Mouse (Mus musculus) adrenal gland (tissue): ENCODE measurements around the gene Agbl5.
"Not testable (repeated sequence)": the region's sequence is repeated elsewhere in the genome, so short reads cannot be mapped to it uniquely, and the experiment has no call there.

ENCODE experiments used
- intact Hi-C: fragments of 180-260 bp; cut with DNase I; formaldehyde crosslinking; loops from one replicate; pipeline ENCODE4 v1.15.1; 2025
- long read RNA-seq, 2 experiments: library from polyadenylated mRNA; unstranded; transcript quantifications; one replicate each; pipeline ENCODE4 v2.0.0; 2020; ENCODE audit warnings: borderline replicate concordance in 1 of 2; ENCODE audit not compliant: insufficient replicate concordance in 1 of 2

Gene Agbl5
- long read RNA-seq, experiment 1, partial matches to known transcripts: 0 of 1 reads
- long read RNA-seq, experiment 1, other reads (novel, unspliced or antisense): 0 of 1 reads
- long read RNA-seq, experiment 2: 0 reads

GRCm38 (mm10) chr5:30888337-30889087, at the start of gene Agbl5:
Agbl5 (plus strand) TSS chr5:30888694.
- intact Hi-C loops: no loop called here

GRCm38 (mm10) chr5:30839731-30840130, 48.8 kb upstream of the Agbl5 start:
- intact Hi-C loops: no loop called here

- intact Hi-C loops: no loop called here
Measured at GRCm38 (mm10) chr5:30841896-30842295, 46.6 kb upstream of the Agbl5 start.

- intact Hi-C loops: loop anchor here (5.0 kb wide), 1 partner anchor 33 kb away; no protein-coding TSS in a partner anchor
Measured at GRCm38 (mm10) chr5:30849891-30850555, 38.5 kb upstream of the Agbl5 start.

GRCm38 (mm10) chr5:30850556-30850925, 38.0 kb upstream of the Agbl5 start:
- intact Hi-C loops: loop anchor here (5.0 kb wide), 1 partner anchor 33 kb away; no protein-coding TSS in a partner anchor

- intact Hi-C loops: loop anchor here (5.0 kb wide), 1 partner anchor 36 kb away; no protein-coding TSS in a partner anchor
Measured at GRCm38 (mm10) chr5:30853522-30853921, 35.0 kb upstream of the Agbl5 start.

- intact Hi-C loops: no loop called here
Measured at GRCm38 (mm10) chr5:30855674-30856073, 32.8 kb upstream of the Agbl5 start.

- intact Hi-C loops: no loop called here
Measured at GRCm38 (mm10) chr5:30856124-30856523, 32.4 kb upstream of the Agbl5 start.

GRCm38 (mm10) chr5:30863852-30864251, 24.6 kb upstream of the Agbl5 start:
- intact Hi-C loops: no loop called here

- intact Hi-C loops: no loop called here
Measured at GRCm38 (mm10) chr5:30864322-30864721, 24.2 kb upstream of the Agbl5 start.

- intact Hi-C loops: loop anchor here (5.0 kb wide), 1 partner anchor 60 kb away; no protein-coding TSS in a partner anchor
Measured at GRCm38 (mm10) chr5:30866871-30867270, 21.6 kb upstream of the Agbl5 start.

GRCm38 (mm10) chr5:30867712-30868111, 20.8 kb upstream of the Agbl5 start, which contains the start of gene Tmem214:
Tmem214 (plus strand) TSS chr5:30868012.
- intact Hi-C loops: loop anchor here (5.0 kb wide), 1 partner anchor 60 kb away; no protein-coding TSS in a partner anchor

- intact Hi-C loops: loop anchor here (5.0 kb wide), 1 partner anchor 62 kb away; no protein-coding TSS in a partner anchor
Measured at GRCm38 (mm10) chr5:30868981-30869380, 19.5 kb upstream of the Agbl5 start.

- intact Hi-C loops: loop anchor here (5.0 kb wide), 1 partner anchor 62 kb away; no protein-coding TSS in a partner anchor
Measured at GRCm38 (mm10) chr5:30869405-30870130, 18.9 kb upstream of the Agbl5 start.

GRCm38 (mm10) chr5:30870131-30870406, 18.4 kb upstream of the Agbl5 start:
- intact Hi-C loops: no loop called here

GRCm38 (mm10) chr5:30872574-30872973, 15.9 kb upstream of the Agbl5 start:
- intact Hi-C loops: no loop called here

- intact Hi-C loops: no loop called here
Measured at GRCm38 (mm10) chr5:30874365-30874764, 14.1 kb upstream of the Agbl5 start.

GRCm38 (mm10) chr5:30878616-30879015, 9.9 kb upstream of the Agbl5 start:
- intact Hi-C loops: no loop called here

GRCm38 (mm10) chr5:30879347-30879943, 9.0 kb upstream of the Agbl5 start:
- intact Hi-C loops: no loop called here

- intact Hi-C loops: not testable (repeated sequence)
Measured at GRCm38 (mm10) chr5:30881839-30882238, 6.7 kb upstream of the Agbl5 start.

GRCm38 (mm10) chr5:30886209-30886608, 2.3 kb upstream of the Agbl5 start:
- intact Hi-C loops: no loop called here
